Mouse (Mus musculus): ENCODE results near the gene Nsun2. TPM values are rescaled to one million over a fixed set of nuclear protein-coding genes. Genes with fewer than 3 reads are reported as not detected.
A peak's percentile ranks its signal among the peaks of the same experiment; 100 is the strongest.

Nsun2 gene
- total and polyA plus RNA-seq, 3 experiments: 29.3 to 47.9 (median 40.4) TPM

DNA sequence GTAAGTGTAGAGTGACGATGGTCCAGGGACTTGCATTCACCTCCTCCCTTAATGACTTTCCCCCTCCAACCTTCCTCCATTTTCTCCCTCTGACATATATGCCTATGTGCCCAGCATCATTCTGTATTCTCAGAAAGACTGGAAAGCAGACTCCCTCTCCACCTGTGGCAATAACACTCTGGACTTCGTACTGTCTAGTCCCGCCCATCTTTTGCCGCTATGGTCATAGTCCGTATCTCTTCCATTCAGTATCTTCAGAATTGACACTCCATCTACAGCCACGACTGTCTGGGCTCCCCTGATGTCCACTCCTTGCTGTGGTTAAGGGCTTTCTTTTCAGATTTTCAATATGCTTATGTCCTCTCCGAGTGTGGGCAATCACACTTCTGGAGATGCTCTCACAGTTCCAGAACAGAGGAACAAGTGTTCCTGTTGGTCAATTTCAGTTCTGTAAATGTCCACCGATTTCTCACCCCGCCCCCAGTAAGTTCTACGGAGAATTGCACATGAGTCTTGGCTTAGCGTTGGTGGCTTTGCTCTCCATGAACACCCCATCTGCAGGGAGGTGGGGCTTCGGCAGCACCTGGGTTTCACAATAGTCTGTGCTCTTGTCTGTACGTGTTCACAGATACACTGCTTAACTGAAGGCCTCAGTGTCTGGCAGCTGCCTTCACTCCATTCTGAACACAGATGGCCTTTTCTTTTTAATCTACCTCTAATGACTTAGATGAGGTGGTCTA is 111.1 kb downstream of the Nsun2 start:
- Histone ChIP-seq H3K27ac (no peak overlapping the region), H3K79me2 (replicated peaks; ENCODE audit: control insufficient read depth, insufficient read depth, low read length) (no peaks in the 10 kb centered on the region), H3K27me3 (ENCODE audit: control insufficient read depth, insufficient read depth, low read length) (no peaks in the 10 kb centered on the region), H3K4me1 (ENCODE audit: control insufficient read depth, insufficient read depth, low read length) (no peaks in the 10 kb centered on the region), H3K9ac (ENCODE audit: low read depth, low read length) (no peak overlapping the region), H3K36me3 (ENCODE audit: control insufficient read depth, insufficient read depth, low read length) (no peaks in the 10 kb centered on the region), H3K4me3 (no peak overlapping the region)
- no peak for TF ChIP-seq CTCF (IDR thresholded peaks at IDR 0.05)
- TF ChIP-seq POLR2A (IDR thresholded peaks at IDR 0.05; ENCODE audit: insufficient read depth, low read depth, low read length): no peak
- TF ChIP-seq EP300 (IDR thresholded peaks at IDR 0.05; ENCODE audit: insufficient read depth, low read depth, low read length): no peak
- no peak for DNase-seq
- 79% methylated on average over 13 of the region's 13 CpGs for WGBS
- intact Hi-C loops (cut with DNase I): no loop called here

DNA sequence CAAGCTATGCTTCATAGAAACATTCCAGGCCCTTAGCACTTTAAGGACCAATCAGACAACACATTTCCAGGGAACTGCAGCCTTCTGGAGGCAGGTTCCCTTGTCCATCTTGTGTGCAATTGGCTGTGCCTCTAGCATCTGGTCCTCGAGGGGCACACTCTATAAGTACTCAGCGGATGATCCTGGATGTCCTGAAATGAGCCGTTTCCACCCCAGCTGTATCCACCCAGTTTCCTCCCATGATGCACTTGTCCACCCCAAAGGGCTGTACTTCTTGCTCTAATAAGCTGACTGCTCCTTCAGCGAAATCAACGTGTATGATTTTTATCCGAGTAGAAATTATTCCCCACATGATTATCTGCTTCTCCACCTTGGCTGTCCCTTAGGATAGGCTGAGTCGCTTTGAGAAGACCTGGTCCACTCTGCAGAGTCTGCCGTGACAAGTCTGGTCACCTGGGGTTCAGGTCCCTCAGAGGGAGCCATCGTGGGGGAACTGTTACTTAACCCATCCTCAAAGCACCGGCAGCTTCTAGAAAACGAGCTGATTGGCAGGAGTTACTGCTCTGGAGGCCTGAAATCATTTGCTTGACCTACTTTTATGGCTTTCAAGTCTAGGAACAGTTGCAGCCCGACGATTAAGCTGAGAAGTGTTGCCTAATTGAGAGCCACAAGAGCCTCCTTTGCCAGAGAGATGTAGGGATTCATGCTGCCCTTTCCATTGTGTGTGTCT is 112.3 kb downstream of the Nsun2 start:
- H3K4me3 ChIP-seq: no peak overlapping the region
- intact Hi-C loops (cut with DNase I): no loop called here
- H3K27ac ChIP-seq: no peak overlapping the region
- H3K27me3 ChIP-seq (ENCODE audit: control insufficient read depth, insufficient read depth, low read length): no peaks in the 10 kb centered on the region
- H3K36me3 ChIP-seq (ENCODE audit: control insufficient read depth, insufficient read depth, low read length): no peaks in the 10 kb centered on the region
- WGBS: 65% methylated on average over 13 of the region's 13 CpGs
- H3K79me2 ChIP-seq (replicated peaks; ENCODE audit: control insufficient read depth, insufficient read depth, low read length): no peaks in the 10 kb centered on the region
- H3K9ac ChIP-seq (ENCODE audit: low read depth, low read length): no peak overlapping the region
- TF ChIP-seq CTCF (IDR thresholded peaks at IDR 0.05): no peak
- no peaks in the 10 kb centered on the region for H3K4me1 ChIP-seq (ENCODE audit: control insufficient read depth, insufficient read depth, low read length)
- no peak for DNase-seq

GRCm38 (mm10) chr13:69646481-69646880 is 112.9 kb downstream of the Nsun2 start:
- Histone ChIP-seq H3K4me3 (no peak overlapping the region), H3K79me2 (replicated peaks; ENCODE audit: control insufficient read depth, insufficient read depth, low read length) (no peaks in the 10 kb centered on the region), H3K4me1 (ENCODE audit: control insufficient read depth, insufficient read depth, low read length) (no peaks in the 10 kb centered on the region), H3K27ac (no peak overlapping the region), H3K36me3 (ENCODE audit: control insufficient read depth, insufficient read depth, low read length) (no peaks in the 10 kb centered on the region), H3K9ac (ENCODE audit: low read depth, low read length) (no peak overlapping the region), H3K27me3 (ENCODE audit: control insufficient read depth, insufficient read depth, low read length) (no peaks in the 10 kb centered on the region)
- intact Hi-C loops (cut with DNase I): no loop called here
- TF ChIP-seq CTCF (IDR thresholded peaks at IDR 0.05): no peak
- TF ChIP-seq EP300 (IDR thresholded peaks at IDR 0.05; ENCODE audit: insufficient read depth, low read depth, low read length): no peak
- TF ChIP-seq POLR2A (IDR thresholded peaks at IDR 0.05; ENCODE audit: insufficient read depth, low read depth, low read length): no peak
- 73% methylated on average over 9 of the region's 9 CpGs for WGBS
- no peak for DNase-seq

GRCm38 (mm10) chr13:69654508-69654907 is 121.0 kb downstream of the Nsun2 start:
- Histone ChIP-seq H3K27ac (no peak overlapping the region), H3K79me2 (replicated peaks; ENCODE audit: control insufficient read depth, insufficient read depth, low read length) (no peaks in the 10 kb centered on the region), H3K9ac (ENCODE audit: low read depth, low read length) (no peak overlapping the region), H3K4me1 (ENCODE audit: control insufficient read depth, insufficient read depth, low read length) (no peaks in the 10 kb centered on the region), H3K27me3 (ENCODE audit: control insufficient read depth, insufficient read depth, low read length) (no peaks in the 10 kb centered on the region), H3K4me3 (no peak overlapping the region), H3K36me3 (ENCODE audit: control insufficient read depth, insufficient read depth, low read length) (no peaks in the 10 kb centered on the region)
- DNase-seq: peak in 1 of 2 experiments; percentile 0
- intact Hi-C loops (cut with DNase I): loop anchor here (10.0 kb wide), 1 partner anchor 270 kb away; no protein-coding TSS in a partner anchor
- TF ChIP-seq EP300 (IDR thresholded peaks at IDR 0.05; ENCODE audit: insufficient read depth, low read depth, low read length) (no peak), POLR2A (IDR thresholded peaks at IDR 0.05; ENCODE audit: insufficient read depth, low read depth, low read length) (no peak), CTCF (IDR thresholded peaks at IDR 0.05) (no peak)
- WGBS: 58% methylated on average over 3 of the region's 3 CpGs

DNA sequence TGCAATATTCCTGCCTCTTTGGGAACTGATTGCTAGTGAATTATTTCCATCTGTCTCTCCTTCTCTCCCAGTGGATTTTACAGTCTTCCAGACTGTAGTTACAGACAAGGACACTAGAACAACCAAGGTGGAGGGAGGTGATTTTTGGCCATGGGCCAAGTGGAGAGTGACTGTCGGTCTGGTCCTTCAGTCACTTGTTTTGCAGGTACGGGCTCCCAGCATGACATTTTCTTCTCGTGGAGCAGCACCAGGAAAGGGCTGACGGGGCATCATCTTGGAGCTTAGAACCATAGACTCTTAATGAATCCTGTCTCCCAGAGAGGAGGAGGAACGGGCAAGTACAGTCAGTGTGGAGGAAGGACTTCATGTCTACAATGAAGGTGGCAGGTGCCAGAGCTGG is 138.6 kb downstream of the Nsun2 start:
- no peak overlapping the region for H3K4me3 ChIP-seq
- H3K27me3 ChIP-seq (ENCODE audit: control insufficient read depth, insufficient read depth, low read length): no peaks in the 10 kb centered on the region
- intact Hi-C loops (cut with DNase I): no loop called here
- no peak for TF ChIP-seq POLR2A (IDR thresholded peaks at IDR 0.05; ENCODE audit: insufficient read depth, low read depth, low read length)
- no peak for TF ChIP-seq CTCF (IDR thresholded peaks at IDR 0.05)
- TF ChIP-seq EP300 (IDR thresholded peaks at IDR 0.05; ENCODE audit: insufficient read depth, low read depth, low read length): no peak
- WGBS: 74% methylated on average over 5 of the region's 5 CpGs
- H3K79me2 ChIP-seq (replicated peaks; ENCODE audit: control insufficient read depth, insufficient read depth, low read length): no peaks in the 10 kb centered on the region
- H3K4me1 ChIP-seq (ENCODE audit: control insufficient read depth, insufficient read depth, low read length): no peaks in the 10 kb centered on the region
- no peaks in the 10 kb centered on the region for H3K36me3 ChIP-seq (ENCODE audit: control insufficient read depth, insufficient read depth, low read length)
- no peak overlapping the region for H3K27ac ChIP-seq
- H3K9ac ChIP-seq (ENCODE audit: low read depth, low read length): no peak overlapping the region
- DNase-seq: no peak

- intact Hi-C loops (cut with DNase I): no loop called here
- Histone ChIP-seq H3K79me2 (replicated peaks; ENCODE audit: control insufficient read depth, insufficient read depth, low read length) (no peaks in the 10 kb centered on the region), H3K36me3 (ENCODE audit: control insufficient read depth, insufficient read depth, low read length) (no peaks in the 10 kb centered on the region), H3K4me1 (ENCODE audit: control insufficient read depth, insufficient read depth, low read length) (no peaks in the 10 kb centered on the region), H3K9ac (ENCODE audit: low read depth, low read length) (no peak overlapping the region), H3K27me3 (ENCODE audit: control insufficient read depth, insufficient read depth, low read length) (no peaks in the 10 kb centered on the region), H3K27ac (no peak overlapping the region), H3K4me3 (no peak overlapping the region)
- 83% methylated on average over 10 of the region's 10 CpGs for WGBS
- no peak for TF ChIP-seq CTCF (IDR thresholded peaks at IDR 0.05)
- no peak for TF ChIP-seq POLR2A (IDR thresholded peaks at IDR 0.05; ENCODE audit: insufficient read depth, low read depth, low read length)
- TF ChIP-seq EP300 (IDR thresholded peaks at IDR 0.05; ENCODE audit: insufficient read depth, low read depth, low read length): no peak
- DNase-seq: no peak
Measured at GRCm38 (mm10) chr13:69672565-69672964, 139.0 kb downstream of the Nsun2 start.
